Mouse (Mus musculus) embryonic facial prominence, embryonic 15.5 days (tissue): ENCODE measurements at regions not wholly inside any gene's neighbourhood (a gene's known extent, or its start where the extent isn't known, plus 50 kb on each side); places are given as distances from the start of the nearest gene placed in this dataset.

Experiments
- ATAC-seq: fragments of 200-750 bp; cut with Nextera tagmentation; 2 replicates; pipeline ENCODE4 v1.8.0; 2017; ENCODE audit warnings: low read depth, moderate TSS enrichment; ENCODE audit not compliant: insufficient number of reproducible peaks, low FRiP score, low TSS enrichment
- H3K27ac ChIP-seq: fragments of 300-500 bp; sonication (generic); replicated peaks from 2 replicates; pipeline ENCODE4 v1.5.1; 2015; ENCODE audit warnings: mild to moderate bottlenecking, inconsistent platforms
- H3K27me3 ChIP-seq: fragments of 300-500 bp; sonication (generic); 2 replicates; pipeline ENCODE4 v1.6.1; 2015; ENCODE audit warnings: inconsistent platforms
- H3K36me3 ChIP-seq: fragments of 300-500 bp; sonication (generic); 2 replicates; pipeline ENCODE4 v1.6.1; 2015; ENCODE audit warnings: mild to moderate bottlenecking, inconsistent platforms
- H3K4me1 ChIP-seq: fragments of 300-500 bp; sonication (generic); 2 replicates; pipeline ENCODE4 v1.6.1; 2015; ENCODE audit warnings: inconsistent platforms
- H3K4me2 ChIP-seq: fragments of 300-500 bp; sonication (generic); replicated peaks from 2 replicates; pipeline ENCODE4 v1.6.1; 2015; ENCODE audit warnings: mild to moderate bottlenecking, inconsistent platforms
- H3K4me3 ChIP-seq: fragments of 300-500 bp; sonication (generic); replicated peaks from 2 replicates; pipeline ENCODE4 v1.5.1; 2015; ENCODE audit warnings: mild to moderate bottlenecking, inconsistent platforms
- H3K9ac ChIP-seq: fragments of 300-500 bp; sonication (generic); 2 replicates; pipeline ENCODE4 v1.6.1; 2015; ENCODE audit warnings: inconsistent platforms
- H3K9me3 ChIP-seq: fragments of 300-500 bp; sonication (generic); replicated peaks from 2 replicates; pipeline ENCODE4 v1.6.1; 2016; ENCODE audit warnings: inconsistent platforms
- WGBS: fragments of 180-500 bp; shearing (Covaris S2); methylation state at CpG from one replicate; pipeline ENCODE4 v1.1.7; 2015; 5-methylcytosine and 5-hydroxymethylcytosine counted together

DNA sequence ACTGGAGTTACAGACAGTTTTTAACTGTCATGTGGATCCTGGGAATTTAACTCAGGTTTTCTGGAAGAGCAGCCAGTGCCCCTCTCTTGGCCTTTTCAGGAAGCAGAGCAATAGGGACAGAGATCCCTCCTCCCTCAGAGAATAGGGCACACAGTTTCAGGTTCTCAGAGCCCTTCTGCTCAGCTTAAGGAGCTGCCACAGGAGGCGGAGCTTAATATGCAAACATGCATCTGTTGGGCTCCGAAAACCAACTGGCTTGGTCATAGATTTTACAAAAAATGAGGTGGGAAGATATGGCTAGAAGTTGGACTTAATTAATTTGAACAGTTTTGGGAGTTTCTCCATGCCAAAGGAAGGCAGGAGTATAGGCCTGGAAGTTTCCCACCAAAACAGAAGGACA, 61.9 kb upstream of the Znrf2 start:
- no peak for ATAC-seq
- Histone ChIP-seq H3K27me3 (no peaks in the 10 kb centered on the region), H3K36me3 (no peaks in the 10 kb centered on the region), H3K9ac (no peak overlapping the region), H3K9me3 (no peaks in the 10 kb centered on the region), H3K4me3 (no peak overlapping the region), H3K4me2 (no peak overlapping the region), H3K27ac (no peak overlapping the region), H3K4me1 (peaks cover 11% of the 10 kb centered on the region; the same call in 1 of the 2 replicates)
- WGBS, result 85% methylated on average over 2 of the region's 2 CpGs

DNA sequence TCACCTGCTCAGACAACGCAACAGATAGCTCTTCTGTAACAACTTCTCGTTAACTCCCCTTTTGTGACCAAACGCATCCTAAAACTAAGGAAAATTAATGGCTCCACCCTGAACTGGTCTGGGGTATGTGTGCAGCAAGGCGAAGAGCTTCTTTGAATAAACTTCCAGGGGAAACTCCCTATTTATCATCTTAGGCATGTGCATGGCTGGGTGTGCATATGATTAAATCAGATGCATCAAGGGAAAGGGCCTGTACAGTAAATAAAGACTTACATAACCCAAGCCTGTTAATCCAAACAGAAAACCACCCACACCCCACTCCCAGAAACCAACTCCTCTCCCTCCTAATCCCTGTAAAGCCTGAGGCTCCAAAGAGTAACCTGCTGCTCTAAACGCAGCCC, 59.2 kb upstream of the Znrf2 start:
- H3K4me2 ChIP-seq, result no peak overlapping the region
- no peaks in the 10 kb centered on the region for H3K36me3 ChIP-seq
- ATAC-seq, result no peak
- peaks cover 11% of the 10 kb centered on the region; the same call in 1 of the 2 replicates for H3K4me1 ChIP-seq
- no peaks in the 10 kb centered on the region for H3K9me3 ChIP-seq
- H3K9ac ChIP-seq, result no peak overlapping the region
- H3K27me3 ChIP-seq, result no peaks in the 10 kb centered on the region
- no peak overlapping the region for H3K4me3 ChIP-seq
- 60% methylated on average over 5 of the region's 5 CpGs for WGBS
- H3K27ac ChIP-seq, result no peak overlapping the region

DNA sequence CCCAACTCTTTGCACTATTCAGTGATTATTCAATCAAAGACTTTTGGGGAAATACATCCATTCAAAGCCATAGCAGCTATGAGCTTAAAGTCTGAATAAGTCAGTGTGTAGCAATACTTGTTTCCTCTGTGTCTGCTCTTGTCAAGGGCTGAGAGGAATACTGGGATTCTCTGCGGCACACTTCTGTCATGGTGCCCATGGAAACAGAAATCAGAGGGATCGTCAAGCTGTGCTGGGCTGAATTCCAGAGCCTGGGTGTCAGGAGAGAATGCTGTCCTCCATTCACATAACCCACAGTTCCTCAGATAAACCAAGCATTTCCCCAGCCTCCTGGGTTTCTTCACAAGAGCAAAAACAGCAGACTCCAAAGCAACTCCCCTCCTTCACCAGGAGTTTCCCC, 58.6 kb upstream of the Znrf2 start:
- Histone ChIP-seq H3K27me3 (no peaks in the 10 kb centered on the region), H3K9ac (no peak overlapping the region), H3K27ac (no peak overlapping the region), H3K4me1 (peaks cover 11% of the 10 kb centered on the region; the same call in 1 of the 2 replicates), H3K4me2 (no peak overlapping the region), H3K36me3 (no peaks in the 10 kb centered on the region), H3K9me3 (no peaks in the 10 kb centered on the region), H3K4me3 (no peak overlapping the region)
- WGBS, result 10% methylated on average over 2 of the region's 2 CpGs
- no peak for ATAC-seq

DNA sequence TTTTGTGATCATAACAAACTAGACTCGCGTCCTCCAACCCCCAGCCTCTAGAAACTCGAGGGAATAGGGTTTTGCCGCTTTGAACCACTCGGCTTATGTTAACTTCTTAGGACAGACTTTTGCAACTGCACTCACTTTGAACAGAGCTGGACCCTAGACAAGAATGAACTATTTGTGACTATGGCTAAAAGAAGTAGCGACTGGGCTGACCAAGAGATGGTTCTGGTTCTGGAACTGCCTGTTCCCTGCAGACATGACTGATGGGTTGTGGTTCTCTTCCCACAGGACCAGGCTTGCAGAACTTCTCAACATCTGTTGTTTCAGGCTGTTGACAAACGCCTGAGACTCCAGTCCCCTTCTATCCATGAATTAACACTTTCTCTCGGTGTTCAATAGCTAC, 57.5 kb upstream of the Znrf2 start:
- Histone ChIP-seq H3K9ac (no peak overlapping the region), H3K4me2 (no peak overlapping the region), H3K9me3 (no peaks in the 10 kb centered on the region), H3K27me3 (no peaks in the 10 kb centered on the region), H3K4me1 (peaks cover 11% of the 10 kb centered on the region; the same call in 1 of the 2 replicates), H3K27ac (no peak overlapping the region), H3K4me3 (no peak overlapping the region), H3K36me3 (no peaks in the 10 kb centered on the region)
- 55% methylated on average over 8 of the region's 8 CpGs for WGBS
- ATAC-seq, result no peak

DNA sequence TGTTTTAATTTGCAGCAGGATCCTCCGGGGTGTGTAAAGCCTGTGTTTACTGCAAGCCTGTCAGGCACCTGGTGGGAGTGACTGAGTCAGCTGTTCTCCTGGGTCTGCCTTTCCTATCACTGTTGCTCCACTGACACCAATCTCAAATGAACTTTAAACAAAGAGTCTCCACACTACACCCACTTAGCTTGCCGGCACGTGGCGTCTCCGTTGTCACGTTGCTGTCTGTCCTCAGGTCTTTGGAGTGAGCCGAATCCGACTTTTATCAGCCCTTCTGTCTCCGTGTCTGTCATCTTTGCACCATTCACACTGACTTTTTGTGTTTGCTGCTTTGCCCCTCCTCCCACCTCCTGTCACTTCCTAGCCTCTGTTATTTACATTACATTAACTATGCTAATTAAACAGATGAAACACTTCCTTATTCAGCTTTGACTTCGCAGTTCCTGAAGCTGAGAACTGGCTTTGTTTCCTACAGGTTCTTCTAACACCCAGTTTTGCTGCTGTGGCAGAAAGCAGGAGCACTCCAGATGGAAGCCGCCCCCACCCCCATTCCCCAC, 56.7 kb upstream of the Znrf2 start:
- Histone ChIP-seq H3K27ac (no peak overlapping the region), H3K4me1 (peaks cover 11% of the 10 kb centered on the region; the same call in 1 of the 2 replicates), H3K27me3 (no peaks in the 10 kb centered on the region), H3K4me3 (no peak overlapping the region; the same call in 1 of the 2 replicates), H3K9me3 (no peaks in the 10 kb centered on the region), H3K36me3 (no peaks in the 10 kb centered on the region), H3K4me2 (peak overlapping the region; percentile 30), H3K9ac (no peak overlapping the region)
- ATAC-seq, result no peak
- 7% methylated on average over 11 of the region's 11 CpGs for WGBS

DNA sequence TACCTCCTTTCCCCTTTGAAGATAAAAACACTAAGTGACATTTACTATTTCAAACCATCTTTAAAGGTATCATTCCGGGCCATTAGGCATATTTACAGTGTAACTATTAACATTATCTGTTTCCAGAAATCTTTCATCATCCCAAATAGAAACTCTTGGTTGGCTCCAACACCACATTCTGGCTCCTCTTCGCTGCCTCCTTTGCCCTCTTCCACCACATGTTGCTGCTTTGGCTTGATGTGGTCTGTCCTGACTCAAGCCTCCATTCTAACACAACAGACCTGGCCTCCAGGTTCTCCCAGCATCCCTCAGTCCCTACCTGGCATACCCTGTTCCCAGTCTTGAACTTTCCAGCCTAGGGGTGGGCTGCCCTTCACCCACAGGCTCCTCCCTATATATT, 56.2 kb upstream of the Znrf2 start:
- no peaks in the 10 kb centered on the region for H3K9me3 ChIP-seq
- no peak overlapping the region for H3K4me2 ChIP-seq
- no peak overlapping the region for H3K9ac ChIP-seq
- no peak for ATAC-seq
- H3K4me1 ChIP-seq, result peaks cover 11% of the 10 kb centered on the region; the same call in 1 of the 2 replicates
- H3K27me3 ChIP-seq, result no peaks in the 10 kb centered on the region
- 55% methylated on average over 2 of the region's 2 CpGs for WGBS
- no peaks in the 10 kb centered on the region for H3K36me3 ChIP-seq
- no peak overlapping the region for H3K4me3 ChIP-seq
- H3K27ac ChIP-seq, result no peak overlapping the region

DNA sequence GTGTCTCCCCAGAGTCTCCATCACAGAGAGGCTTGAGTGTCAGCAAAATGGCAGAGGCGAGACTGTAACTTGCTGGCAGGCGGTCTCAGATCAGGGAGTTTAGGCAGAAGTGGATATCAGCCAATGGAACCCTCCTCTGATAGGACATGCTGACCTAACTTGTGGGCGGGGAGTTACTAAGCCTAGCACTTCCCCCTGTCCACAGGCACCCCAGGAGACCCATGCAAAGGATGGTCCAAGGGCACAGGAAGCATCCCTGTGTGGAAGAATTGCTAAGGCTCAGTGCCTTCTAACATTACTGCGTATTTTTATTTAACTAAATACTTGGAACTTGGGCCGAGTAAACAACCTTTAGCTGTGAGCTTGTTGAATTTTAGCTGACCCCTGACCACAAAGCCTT, 54.7 kb upstream of the Znrf2 start:
- no peaks in the 10 kb centered on the region for H3K27me3 ChIP-seq
- H3K9ac ChIP-seq, result no peak overlapping the region
- H3K9me3 ChIP-seq, result no peaks in the 10 kb centered on the region
- H3K4me2 ChIP-seq, result no peak overlapping the region
- no peak for ATAC-seq
- H3K4me1 ChIP-seq, result peaks cover 11% of the 10 kb centered on the region; the same call in 1 of the 2 replicates
- H3K27ac ChIP-seq, result no peak overlapping the region
- no peaks in the 10 kb centered on the region for H3K36me3 ChIP-seq
- WGBS, result 82% methylated on average over 5 of the region's 5 CpGs
- H3K4me3 ChIP-seq, result no peak overlapping the region

DNA sequence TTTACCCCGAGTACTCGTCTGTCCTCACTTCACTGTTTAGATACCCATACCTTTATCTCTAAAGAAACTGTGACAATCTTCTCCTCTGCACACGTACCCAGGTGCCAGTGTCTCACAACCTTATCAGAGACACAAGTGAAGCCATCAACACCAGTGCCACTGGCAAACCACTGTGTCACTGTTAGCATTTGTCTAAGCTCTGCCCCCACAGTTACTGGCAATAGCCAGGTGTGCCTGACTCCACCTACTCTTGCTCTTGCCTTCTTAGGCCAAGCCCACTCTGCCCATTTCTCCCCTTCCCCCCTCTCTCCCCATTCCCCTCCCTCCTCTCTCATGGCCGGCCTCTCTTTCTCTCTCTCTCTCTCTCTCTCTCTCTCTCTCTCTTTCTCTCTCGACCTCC, 54.2 kb upstream of the Znrf2 start:
- H3K27ac ChIP-seq, result no peak overlapping the region
- WGBS, result 46% methylated on average over 5 of the region's 5 CpGs

DNA sequence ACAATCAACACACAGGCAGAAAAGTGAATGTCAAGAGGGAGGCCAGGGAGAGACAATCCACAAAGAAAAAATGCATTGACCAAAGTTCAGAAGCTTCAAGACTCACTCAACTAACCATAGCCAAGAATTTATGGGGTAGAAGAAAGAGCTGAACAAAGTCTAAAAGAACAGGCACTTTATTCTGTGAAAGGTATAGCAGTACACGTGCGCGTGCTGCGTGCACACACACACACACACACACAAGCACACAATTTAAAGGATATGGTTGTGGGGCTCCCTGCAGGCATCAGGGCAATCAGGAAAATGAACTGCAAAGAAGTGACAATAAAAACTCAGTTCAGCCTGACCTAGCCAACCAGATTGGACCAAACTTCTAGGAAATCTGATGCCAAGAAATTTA, 53.0 kb upstream of the Znrf2 start:
- Histone ChIP-seq H3K9ac (no peak overlapping the region), H3K36me3 (no peaks in the 10 kb centered on the region), H3K27ac (no peak overlapping the region), H3K4me3 (no peak overlapping the region), H3K9me3 (no peaks in the 10 kb centered on the region), H3K4me2 (no peak overlapping the region), H3K27me3 (no peaks in the 10 kb centered on the region), H3K4me1 (0 out of 2 replicates have a peak, but pooled peaks cover 4% of the 10 kb centered on the region)
- WGBS, result 87% methylated on average over 4 of the region's 4 CpGs
- ATAC-seq, result no peak

More for the DNA sequence above, 54.2 kb upstream of the Znrf2 start:
- Histone ChIP-seq H3K4me2 (no peak overlapping the region), H3K27me3 (no peaks in the 10 kb centered on the region), H3K4me1 (peaks cover 8% of the 10 kb centered on the region; the same call in 1 of the 2 replicates), H3K9ac (no peak overlapping the region), H3K9me3 (no peaks in the 10 kb centered on the region), H3K36me3 (no peaks in the 10 kb centered on the region), H3K4me3 (no peak overlapping the region)
- no peak for ATAC-seq

DNA sequence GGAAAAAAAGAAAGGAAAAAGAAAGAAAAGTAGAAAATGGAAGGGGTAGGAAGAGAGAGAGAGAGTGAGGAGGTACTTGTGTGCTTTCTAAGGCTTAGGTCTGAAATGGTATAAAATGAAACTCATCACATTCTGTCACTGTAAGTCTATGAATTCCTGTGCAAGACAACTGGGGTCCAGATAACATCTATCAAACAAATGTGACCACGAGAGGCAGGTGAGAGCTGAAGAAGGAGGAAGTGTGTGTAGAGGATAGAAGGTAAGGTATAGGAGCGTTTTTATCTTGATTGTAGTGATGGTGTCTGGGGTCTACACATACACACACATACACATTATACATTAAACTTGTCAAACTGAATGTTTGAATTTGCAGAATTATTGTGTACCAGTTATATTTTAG, 51.0 kb upstream of the Znrf2 start:
- no peak overlapping the region for H3K4me2 ChIP-seq
- H3K27me3 ChIP-seq, result no peaks in the 10 kb centered on the region
- WGBS, result 76% methylated on average over 2 of the region's 2 CpGs
- no peak for ATAC-seq
- no peaks in the 10 kb centered on the region for H3K9me3 ChIP-seq
- no peaks in the 10 kb centered on the region for H3K4me1 ChIP-seq
- H3K27ac ChIP-seq, result no peak overlapping the region
- H3K4me3 ChIP-seq, result no peak overlapping the region
- H3K36me3 ChIP-seq, result no peaks in the 10 kb centered on the region
- H3K9ac ChIP-seq, result no peak overlapping the region

DNA sequence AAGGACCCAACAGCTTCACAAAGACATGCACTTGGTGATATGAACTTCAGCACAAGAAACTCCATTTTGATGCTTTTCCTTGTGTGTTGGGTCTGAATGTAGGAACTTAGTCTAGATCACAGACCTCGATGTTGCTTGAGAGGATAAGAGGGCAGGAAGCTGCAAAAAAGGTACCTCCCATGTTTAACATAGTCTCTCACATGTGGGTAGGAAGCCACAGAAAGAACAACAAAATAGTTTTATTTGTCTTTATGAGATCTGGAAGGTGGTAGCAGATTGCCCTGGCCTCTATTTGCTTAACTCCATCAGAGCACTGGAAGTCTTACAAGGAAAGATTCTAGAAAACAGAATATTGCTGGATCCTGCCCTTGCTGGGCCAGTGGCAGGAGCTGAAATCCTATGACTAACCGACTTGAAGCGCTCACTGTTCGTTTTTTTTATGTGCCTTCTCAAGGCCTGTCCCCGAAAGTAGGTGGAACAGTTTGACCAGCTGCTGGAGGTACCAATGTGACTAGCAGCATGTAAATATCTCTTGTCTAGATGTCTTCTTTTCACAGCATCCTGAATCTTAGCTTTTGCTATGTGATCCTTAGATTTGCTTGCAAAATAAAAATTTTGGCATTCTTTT, 50.1 kb upstream of the Znrf2 start:
- Histone ChIP-seq H3K4me1 (0 out of 2 replicates have a peak, but pooled peaks cover 3% of the 10 kb centered on the region), H3K27me3 (no peaks in the 10 kb centered on the region), H3K27ac (no peak overlapping the region), H3K4me3 (no peak overlapping the region), H3K36me3 (no peaks in the 10 kb centered on the region), H3K9ac (no peak overlapping the region), H3K4me2 (no peak overlapping the region), H3K9me3 (no peaks in the 10 kb centered on the region)
- ATAC-seq, result no peak
- WGBS, result 75% methylated on average over 5 of the region's 5 CpGs
